ENCODE assay signal across 8 mouse cellular contexts in the genomic region with DNA sequence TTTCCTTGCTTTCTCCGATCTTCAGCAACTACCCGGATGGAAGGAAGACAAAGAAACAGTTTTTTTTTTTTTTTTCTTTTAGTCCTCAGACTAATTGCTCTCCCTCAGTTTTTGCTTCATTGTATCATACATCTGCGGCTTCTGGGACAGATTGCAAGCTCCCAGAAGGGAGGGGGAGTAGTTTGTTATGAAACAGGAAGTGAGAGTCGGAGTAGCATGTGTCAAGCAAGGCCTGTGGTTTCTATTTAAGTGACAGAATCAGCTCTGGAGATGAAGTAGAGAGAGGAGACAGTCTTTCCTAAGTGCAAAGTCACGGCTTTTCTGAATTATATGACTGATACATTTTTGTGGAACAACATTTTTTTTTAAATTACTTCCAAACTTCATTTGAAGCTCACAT.
A peak's percentile ranks its signal among the peaks of the same experiment; 100 is the strongest.
DNase-seq lines count a peak whose midpoint lies in the region; ATAC-seq lines count a peak whose summit lies in the region.

No protein-coding gene starts in this region.

- no peak for ATAC-seq in kidney, embryonic 16.5 days (ENCODE audit: low FRiP score, low TSS enrichment)

- no peaks in the 10 kb centered on the region for H3K27me3 ChIP-seq in kidney, embryonic 16.5 days (ENCODE audit: insufficient read depth, low read length)

- WGBS in kidney, embryonic 16.5 days = 48% methylated on average over 5 of the region's 5 CpGs

- no peak overlapping the region for H3K9ac ChIP-seq in kidney, embryonic 16.5 days (replicated peaks; ENCODE audit: low read length)

- no peak overlapping the region for H3K4me3 ChIP-seq in kidney, embryonic 16.5 days (ENCODE audit: low read length)

- H3K27ac ChIP-seq in kidney, embryonic 16.5 days (ENCODE audit: low read length) = no peak overlapping the region

- H3K4me2 ChIP-seq in kidney, embryonic 16.5 days (replicated peaks; ENCODE audit: low read depth, low read length) = no peak overlapping the region

- peak; percentile 80 to 93 for DNase-seq in layer of hippocampus, adult 18-20 months (ENCODE audit: low spot score in 2 of 2)
- no peak for DNase-seq in layer of hippocampus, adult 9-10 months (ENCODE audit: low spot score)
- peak; percentile 25 for DNase-seq in NIH3T3 (ENCODE audit: low read depth)
- DNase-seq in induced T-regulatory cell, adult 2 months (ENCODE audit: low read depth) = peak; percentile 56
- peak; percentile 32 to 79 for DNase-seq in right cerebral cortex, postnatal 36 days (ENCODE audit: low spot score in 2 of 2)
- no peak for DNase-seq in testis, postnatal 10 days (ENCODE audit: low spot score)
- DNase-seq in c-Kit-positive CD71-positive TER-119-positive erythroid progenitor cells, embryonic 14.5 days (ENCODE audit: low spot score) = no peak

- peaks cover 5% of the 10 kb centered on the region; the same call in 1 of the 2 replicates for H3K4me1 ChIP-seq in kidney, embryonic 16.5 days (ENCODE audit: insufficient read depth, low read length)

- no peaks in the 10 kb centered on the region for H3K36me3 ChIP-seq in kidney, embryonic 16.5 days (ENCODE audit: insufficient read depth, low read length)

- H3K9me3 ChIP-seq in kidney, embryonic 16.5 days (ENCODE audit: low read length) = no peaks in the 10 kb centered on the region

Comparison
In these comparisons a context has a peak if more than half of its experiments do, and no peak if none do; other contexts are left out.
1. DNase-seq: peak in layer of hippocampus, adult 18-20 months (2 of 2), NIH3T3 (single experiment), induced T-regulatory cell, adult 2 months (single experiment) and right cerebral cortex, postnatal 36 days (2 of 2); none in layer of hippocampus, adult 9-10 months (single experiment), testis, postnatal 10 days (single experiment) and c-Kit-positive CD71-positive TER-119-positive erythroid progenitor cells, embryonic 14.5 days (single experiment).